ENCODE assay signal across 8 mouse cellular contexts in genomic region chr5:123135471-123136360, GRCm38 (mm10). TPM values are rescaled to one million over a fixed set of nuclear protein-coding genes. Genes with fewer than 3 reads are reported as not detected.
DNase-seq lines count a peak whose midpoint lies in the region; ATAC-seq and TF ChIP-seq lines count a peak whose summit lies in the region.

No protein-coding gene starts in this region.

- no peaks in the 10 kb centered on the region for H3K9me3 ChIP-seq in midbrain, embryonic 16.5 days (replicated peaks; ENCODE audit: control insufficient read depth, low read length, poor library complexity, severe bottlenecking)

- peaks cover 6% of the 10 kb centered on the region; the same call in 1 of the 2 replicates for H3K36me3 ChIP-seq in liver, adult 2 months (ENCODE audit: control insufficient read depth, insufficient read depth, low read length)
- H3K36me3 ChIP-seq in midbrain, embryonic 16.5 days (ENCODE audit: control insufficient read depth, insufficient read depth, low read length): no peaks in the 10 kb centered on the region
- no peaks in the 10 kb centered on the region for H3K36me3 ChIP-seq in testis, adult 2 months (ENCODE audit: control insufficient read depth, insufficient read depth, low read length)

- peak overlapping the region; percentile 87 for H3K4me2 ChIP-seq in midbrain, embryonic 16.5 days (ENCODE audit: low read length)

- peaks cover 21% of the 10 kb centered on the region for H3K4me1 ChIP-seq in liver, adult 2 months (ENCODE audit: control insufficient read depth, insufficient read depth, low read length)
- H3K4me1 ChIP-seq in midbrain, embryonic 16.5 days (ENCODE audit: control insufficient read depth, insufficient read depth, low read length): peaks cover 62% of the 10 kb centered on the region
- peaks cover 59% of the 10 kb centered on the region for H3K4me1 ChIP-seq in testis, adult 2 months (ENCODE audit: control insufficient read depth, insufficient read depth, low read length)

- peak overlapping the region; percentile 71 for H3K4me3 ChIP-seq in liver, adult 2 months (ENCODE audit: insufficient read depth, low read depth, low read length)
- peak overlapping the region; percentile 94 for H3K4me3 ChIP-seq in midbrain, embryonic 16.5 days (ENCODE audit: low read depth, low read length)
- peak overlapping the region; percentile 63 for H3K4me3 ChIP-seq in testis, adult 2 months (ENCODE audit: control insufficient read depth, low read depth, low read length)

- no peaks in the 10 kb centered on the region for H3K79me2 ChIP-seq in liver, adult 2 months (ENCODE audit: control insufficient read depth, insufficient read depth, low read length)

- peak; percentile 22; the same call in 1 of the 2 replicates for TF ChIP-seq CTCF in liver, adult 2 months (IDR thresholded peaks at IDR 0.05; ENCODE audit: low read depth, low read length)
- TF ChIP-seq CTCF in testis, adult 2 months (IDR thresholded peaks at IDR 0.05; ENCODE audit: control insufficient read depth, insufficient read depth, insufficient replicate concordance, low read depth, low read length): 0 out of 2 replicates have a peak, but pooled peaks have one; percentile 6

- 0 out of 2 replicates have a peak, but pooled peaks have one; percentile 59 for TF ChIP-seq POLR2A in liver, adult 2 months (IDR thresholded peaks at IDR 0.05; ENCODE audit: extremely low read depth, insufficient read depth, low read length)
- peak; percentile 48 for TF ChIP-seq POLR2A in testis, adult 2 months (IDR thresholded peaks at IDR 0.05; ENCODE audit: control insufficient read depth, low read depth, low read length)

- H3K27ac ChIP-seq in liver, adult 2 months (replicated peaks; ENCODE audit: insufficient read depth, low read depth, low read length): peak overlapping the region; percentile 98
- peak overlapping the region; percentile 100 for H3K27ac ChIP-seq in midbrain, embryonic 16.5 days (ENCODE audit: low read length)
- peak overlapping the region; percentile 85 for H3K27ac ChIP-seq in testis, adult 2 months (ENCODE audit: control insufficient read depth, insufficient read depth, low read depth, low read length)

- no peaks in the 10 kb centered on the region for H3K27me3 ChIP-seq in liver, adult 2 months (ENCODE audit: control insufficient read depth, insufficient read depth, low read length)
- no peaks in the 10 kb centered on the region for H3K27me3 ChIP-seq in midbrain, embryonic 16.5 days (ENCODE audit: control insufficient read depth, insufficient read depth, low read depth, low read length)
- H3K27me3 ChIP-seq in testis, adult 2 months (ENCODE audit: control insufficient read depth, insufficient read depth, low read length): no peaks in the 10 kb centered on the region

- DNase-seq in ovary, adult 18-20 months (ENCODE audit: low spot score): peak; percentile 89
- DNase-seq in ovary, postnatal 14 days (ENCODE audit: low spot score): no peak
- DNase-seq in embryo, embryonic 11 days: peak; percentile 74
- peak; percentile 100 for DNase-seq in heart, adult 11 months
- peak; percentile 97 for DNase-seq in kidney, adult 11 months
- peak; percentile 92 for DNase-seq in liver, adult 2 months (ENCODE audit: extremely low read depth, low read depth, low spot score)

- 1% methylated on average over 30 of the region's 30 CpGs for WGBS in liver, adult 2 months
- 3% methylated on average over 30 of the region's 30 CpGs for WGBS in midbrain, embryonic 16.5 days

- H3K9ac ChIP-seq in liver, adult 2 months (ENCODE audit: low read depth, low read length): peak overlapping the region; percentile 79
- H3K9ac ChIP-seq in midbrain, embryonic 16.5 days (ENCODE audit: low read depth, low read length): peak overlapping the region; percentile 100

- no peak for ATAC-seq in midbrain, embryonic 16.5 days

RNA-seq across cellular contexts. Expression of gene Rhof, which starts 3.2 kb away (rescaled TPM):
- 0.09 and 0.87 TPM in 2 replicates for total RNA-seq in liver, adult 2 months (2014; rRNA removed)
- 0.61 and 0.86 TPM in 2 replicates for polyA plus RNA-seq in liver, adult 2 months (2012; rRNA removed)
- polyA plus RNA-seq in midbrain, embryonic 16.5 days (2015; fragmentation: Nextera tagmentation; extraction: Ambion mirVana): 13.9 and 21.4 TPM in 2 replicates
- 0.78 and 1.1 TPM in 2 replicates for polyA plus RNA-seq in testis, adult 2 months (2012; rRNA removed)

RNA-seq across cellular contexts. Expression of gene Setd1b, which starts 6.3 kb away (rescaled TPM):
- total RNA-seq in liver, adult 2 months (2014; rRNA removed): 1.8 and 3.8 TPM in 2 replicates
- 6.0 and 7.2 TPM in 2 replicates for polyA plus RNA-seq in liver, adult 2 months (2012; rRNA removed)
- polyA plus RNA-seq in midbrain, embryonic 16.5 days (2015; fragmentation: Nextera tagmentation; extraction: Ambion mirVana): 10.0 and 11.8 TPM in 2 replicates
- polyA plus RNA-seq in testis, adult 2 months (2012; rRNA removed): 11.3 and 13.7 TPM in 2 replicates

RNA-seq across cellular contexts. Expression of gene Psmd9, which starts 33.5 kb away (rescaled TPM):
- 29.8 and 39.8 TPM in 2 replicates for total RNA-seq in liver, adult 2 months (2014; rRNA removed)
- polyA plus RNA-seq in liver, adult 2 months (2012; rRNA removed): 26.4 and 28.5 TPM in 2 replicates
- polyA plus RNA-seq in midbrain, embryonic 16.5 days (2015; fragmentation: Nextera tagmentation; extraction: Ambion mirVana): 73.6 and 77.6 TPM in 2 replicates
- 36.3 and 37.1 TPM in 2 replicates for polyA plus RNA-seq in testis, adult 2 months (2012; rRNA removed)

RNA-seq across cellular contexts. Expression of gene Hpd, which starts 46.8 kb away (rescaled TPM):
- 3,614 and 3,656 TPM in 2 replicates for total RNA-seq in liver, adult 2 months (2014; rRNA removed)
- 3,813 and 5,374 TPM in 2 replicates for polyA plus RNA-seq in liver, adult 2 months (2012; rRNA removed)
- not detected in 2 replicates for polyA plus RNA-seq in midbrain, embryonic 16.5 days (2015; fragmentation: Nextera tagmentation; extraction: Ambion mirVana)
- polyA plus RNA-seq in testis, adult 2 months (2012; rRNA removed): 1.7 TPM in 2 replicates
